Mouse (Mus musculus) embryonic facial prominence, embryonic 11.5 days (tissue): ENCODE data around the gene Soat2. TPM values are rescaled to one million over a fixed set of nuclear protein-coding genes. Genes with fewer than 3 reads are reported as not detected.

Experiments
- polyA plus RNA-seq: library from polyadenylated mRNA; unstranded; fragments of >200 nt; fragmentation: Nextera tagmentation; extraction: Ambion mirVana; gene quantifications from 2 replicates; pipeline ENCODE4 v1.2.1, GENCODE M21; 2014

Soat2 gene
- polyA plus RNA-seq, 1 experiment from 2014 or later, result not detected

Other genes starting within 250 kb of the Soat2 start
- not detected in 2 replicates for gene Krt4, start 225.8 kb upstream of the Soat2 start, polyA plus RNA-seq
- gene Krt79, start 210.2 kb upstream of the Soat2 start, polyA plus RNA-seq, result 0.35 TPM in 1 of 2 replicates, not detected in the other
- 0.10 TPM in 1 of 2 replicates, not detected in the other for gene Krt78, start 196.2 kb upstream of the Soat2 start, polyA plus RNA-seq
- 47.9 and 53.4 TPM in 2 replicates for gene Krt8, start 146.0 kb upstream of the Soat2 start, polyA plus RNA-seq
- gene Krt18, start 122.3 kb upstream of the Soat2 start, polyA plus RNA-seq, result 57.9 and 75.1 TPM in 2 replicates
- gene Eif4b, start 76.8 kb upstream of the Soat2 start, polyA plus RNA-seq, result 121 and 130 TPM in 2 replicates
- 14.0 and 14.4 TPM in 2 replicates for gene Tns2, start 50.1 kb upstream of the Soat2 start, polyA plus RNA-seq
- gene Spryd3, start 14.3 kb upstream of the Soat2 start, polyA plus RNA-seq, result 8.2 and 9.3 TPM in 2 replicates
- 0.70 TPM in 1 of 2 replicates, not detected in the other for gene Igfbp6, start 6.2 kb upstream of the Soat2 start, polyA plus RNA-seq
- 68.1 and 68.9 TPM in 2 replicates for gene Zfp740, start 52.7 kb downstream of the Soat2 start, polyA plus RNA-seq
- gene Csad, start 54.2 kb downstream of the Soat2 start, polyA plus RNA-seq, result 31.9 and 34.6 TPM in 2 replicates
- 1.3 and 2.7 TPM in 2 replicates for gene Itgb7, start 81.4 kb downstream of the Soat2 start, polyA plus RNA-seq
- gene Rarg, start 107.0 kb downstream of the Soat2 start, polyA plus RNA-seq, result 68.1 and 70.2 TPM in 2 replicates
- gene Gm9918, start 120.0 kb downstream of the Soat2 start, polyA plus RNA-seq, result 0.58 and 1.2 TPM in 2 replicates
- gene Mfsd5, start 128.9 kb downstream of the Soat2 start, polyA plus RNA-seq, result 51.6 and 57.2 TPM in 2 replicates
- gene Espl1, start 145.7 kb downstream of the Soat2 start, polyA plus RNA-seq, result 36.0 and 37.7 TPM in 2 replicates
- gene Pfdn5, start 175.6 kb downstream of the Soat2 start, polyA plus RNA-seq, result 453 and 469 TPM in 2 replicates
- gene Myg1, start 181.2 kb downstream of the Soat2 start, polyA plus RNA-seq, result 101 and 103 TPM in 2 replicates
- gene Aaas, start 200.2 kb downstream of the Soat2 start, polyA plus RNA-seq, result 98.3 and 102 TPM in 2 replicates
- 2.4 and 3.0 TPM in 2 replicates for gene Sp7, start 216.7 kb downstream of the Soat2 start, polyA plus RNA-seq